Mouse (Mus musculus) thymus, adult 2 months (tissue): ENCODE measurements around the gene Otop2. TPM values are rescaled to one million over a fixed set of nuclear protein-coding genes. Genes with fewer than 3 reads are reported as not detected.

Experiments used
- DNase-seq: peaks from one replicate; pipeline ENCODE4 v3.0.0; 2021
- H3K27ac ChIP-seq: fragments of 200-500 bp; 2 replicates; pipeline ENCODE4 v1.5.1; 2012; ENCODE audit warnings: low read length, control low read depth; ENCODE audit not compliant: control insufficient read depth, insufficient read depth
- H3K27me3 ChIP-seq: fragments of 200-500 bp; 2 replicates; pipeline ENCODE4 v1.6.1; 2012; ENCODE audit warnings: mild to moderate bottlenecking, low read length, moderate library complexity, mixed read lengths; ENCODE audit not compliant: control insufficient read depth, insufficient read depth
- H3K36me3 ChIP-seq: fragments of 200-500 bp; 2 replicates; pipeline ENCODE4 v1.6.1; 2012; ENCODE audit warnings: mild to moderate bottlenecking, low read length, moderate library complexity; ENCODE audit not compliant: control insufficient read depth, insufficient read depth
- H3K4me1 ChIP-seq: fragments of 200-500 bp; replicated peaks from 2 replicates; pipeline ENCODE4 v1.6.1; 2012; ENCODE audit warnings: low read length; ENCODE audit not compliant: control insufficient read depth, insufficient read depth
- H3K4me3 ChIP-seq: fragments of 200-500 bp; 2 replicates; pipeline ENCODE4 v1.5.1; 2012; ENCODE audit warnings: mild to moderate bottlenecking, low read length, control low read depth, moderate library complexity; ENCODE audit not compliant: control insufficient read depth, insufficient read depth
- CTCF ChIP-seq: fragments of 200-500 bp; IDR thresholded peaks from 2 replicates; pipeline ENCODE4 v1.5.1; 2012; ENCODE audit warnings: mild to moderate bottlenecking, control low read depth, low read length, moderate library complexity, borderline replicate concordance; ENCODE audit not compliant: control insufficient read depth, poor library complexity, insufficient read depth; ENCODE audit errors: extremely low read depth
- POLR2A ChIP-seq: fragments of 200-500 bp; IDR thresholded peaks from 2 replicates; pipeline ENCODE4 v1.6.1; 2012; ENCODE audit warnings: mild to moderate bottlenecking, low read length, control low read depth, moderate library complexity; ENCODE audit not compliant: control insufficient read depth, poor library complexity, insufficient read depth; ENCODE audit errors: extremely low read depth
- WGBS: fragments of 180-500 bp; shearing (Covaris S2); methylation state at CpG from one replicate; pipeline ENCODE4 v1.1.7; 2018; 5-methylcytosine and 5-hydroxymethylcytosine counted together
- polyA plus RNA-seq: library from polyadenylated mRNA; depleted of rRNA; stranded (reverse); fragments of >200 nt; gene quantifications from 2 replicates; pipeline ENCODE4 v1.2.3, GENCODE M21; 2012; rRNA removed

Otop2 gene
- polyA plus RNA-seq, 1 experiment = 0.32 TPM

GRCm38 (mm10) chr11:115373805-115374694 is 67.1 kb downstream of the Otop2 start:
- DNase-seq = no peak
- H3K4me1 ChIP-seq = peaks cover 8% of the 10 kb centered on the region
- H3K27ac ChIP-seq = no peak overlapping the region
- peaks cover 18% of the 10 kb centered on the region for H3K27me3 ChIP-seq
- no peaks in the 10 kb centered on the region for H3K36me3 ChIP-seq
- WGBS = 3% methylated on average over 30 of the region's 30 CpGs
- H3K4me3 ChIP-seq = peak overlapping the region; percentile 3; the same call in 1 of the 2 replicates
- TF ChIP-seq POLR2A = no peak
- no peak for TF ChIP-seq CTCF

GRCm38 (mm10) chr11:115374695-115375425 is 67.9 kb downstream of the Otop2 start:
- no peak overlapping the region for H3K4me3 ChIP-seq
- H3K27ac ChIP-seq = no peak overlapping the region
- peaks cover 8% of the 10 kb centered on the region for H3K4me1 ChIP-seq
- no peak for DNase-seq
- WGBS = 63% methylated on average over 12 of the region's 12 CpGs
- peaks cover 18% of the 10 kb centered on the region for H3K27me3 ChIP-seq
- H3K36me3 ChIP-seq = no peaks in the 10 kb centered on the region
- TF ChIP-seq CTCF (no peak), POLR2A (no peak)

- Histone ChIP-seq H3K27me3 (peaks cover 19% of the 10 kb centered on the region), H3K4me1 (peaks cover 8% of the 10 kb centered on the region), H3K4me3 (no peak overlapping the region), H3K27ac (no peak overlapping the region), H3K36me3 (no peaks in the 10 kb centered on the region)
- 71% methylated on average over 7 of the region's 7 CpGs for WGBS
- no peak for DNase-seq
- no peak for TF ChIP-seq CTCF
- no peak for TF ChIP-seq POLR2A
These were observed 69.8 kb downstream of the Otop2 start for GRCm38 (mm10) chr11:115376722-115377121.

- no peaks in the 10 kb centered on the region for H3K36me3 ChIP-seq
- TF ChIP-seq CTCF (no peak), POLR2A (no peak)
- no peak overlapping the region for H3K4me3 ChIP-seq
- H3K27ac ChIP-seq = no peak overlapping the region
- WGBS = 44% methylated on average over 4 of the region's 4 CpGs
- no peak for DNase-seq
- peaks cover 13% of the 10 kb centered on the region for H3K4me1 ChIP-seq
- H3K27me3 ChIP-seq = peaks cover 22% of the 10 kb centered on the region
These were observed 70.3 kb downstream of the Otop2 start for GRCm38 (mm10) chr11:115377254-115377653.

- Histone ChIP-seq H3K27ac (no peak overlapping the region), H3K36me3 (no peaks in the 10 kb centered on the region), H3K4me1 (peaks cover 18% of the 10 kb centered on the region), H3K27me3 (peaks cover 25% of the 10 kb centered on the region), H3K4me3 (no peak overlapping the region)
- 91% methylated on average over 7 of the region's 7 CpGs for WGBS
- TF ChIP-seq CTCF (no peak), POLR2A (no peak)
- DNase-seq = no peak
These were observed 70.9 kb downstream of the Otop2 start for GRCm38 (mm10) chr11:115377854-115378253.

- H3K4me3 ChIP-seq = no peak overlapping the region
- no peak for TF ChIP-seq CTCF
- TF ChIP-seq POLR2A = no peak
- no peaks in the 10 kb centered on the region for H3K36me3 ChIP-seq
- 72% methylated on average over 9 of the region's 9 CpGs for WGBS
- peaks cover 10% of the 10 kb centered on the region; the same call in 1 of the 2 replicates for H3K27me3 ChIP-seq
- no peak for DNase-seq
- H3K27ac ChIP-seq = no peak overlapping the region
- peaks cover 10% of the 10 kb centered on the region for H3K4me1 ChIP-seq
These were observed 74.3 kb downstream of the Otop2 start for GRCm38 (mm10) chr11:115381276-115381675.

Other genes starting within 250 kb of the Otop2 start
- 0.12 TPM in 1 of 2 replicates, not detected in the other for gene Cd300e, start 245.0 kb upstream of the Otop2 start, polyA plus RNA-seq
- gene Rab37, start 215.7 kb upstream of the Otop2 start, polyA plus RNA-seq = 15.1 and 18.3 TPM in 2 replicates
- 8.4 and 10.4 TPM in 2 replicates for gene Cd300lf, start 173.2 kb upstream of the Otop2 start, polyA plus RNA-seq
- gene Slc9a3r1, start 143.8 kb upstream of the Otop2 start, polyA plus RNA-seq = 202 and 207 TPM in 2 replicates
- gene Tmem104, start 119.7 kb upstream of the Otop2 start, polyA plus RNA-seq = 24.1 and 26.8 TPM in 2 replicates
- gene Nat9, start 119.3 kb upstream of the Otop2 start, polyA plus RNA-seq = 9.8 and 11.8 TPM in 2 replicates
- gene Grin2c, start 39.9 kb upstream of the Otop2 start, polyA plus RNA-seq = 6.5 and 7.1 TPM in 2 replicates
- gene Fdxr, start 30.1 kb upstream of the Otop2 start, polyA plus RNA-seq = 31.8 and 36.3 TPM in 2 replicates
- 1.6 and 2.1 TPM in 2 replicates for gene Fads6, start 9.5 kb upstream of the Otop2 start, polyA plus RNA-seq
- 0.05 and 0.11 TPM in 2 replicates for gene Ush1g, start 14.9 kb downstream of the Otop2 start, polyA plus RNA-seq
- gene Otop3, start 27.6 kb downstream of the Otop2 start, polyA plus RNA-seq = 0.06 and 0.12 TPM in 2 replicates
- 127 and 143 TPM in 2 replicates for gene Hid1, start 60.6 kb downstream of the Otop2 start, polyA plus RNA-seq
- gene Cdr2l, start 74.8 kb downstream of the Otop2 start, polyA plus RNA-seq = 14.3 and 15.1 TPM in 2 replicates
- gene Mrpl58, start 96.6 kb downstream of the Otop2 start, polyA plus RNA-seq = 144 and 166 TPM in 2 replicates
- gene Atp5h, start 112.8 kb downstream of the Otop2 start, polyA plus RNA-seq = 118 and 155 TPM in 2 replicates
- 65.5 and 69.1 TPM in 2 replicates for gene Kctd2, start 113.0 kb downstream of the Otop2 start, polyA plus RNA-seq
- gene Trim80, start 133.4 kb downstream of the Otop2 start, polyA plus RNA-seq = 0.79 and 0.80 TPM in 2 replicates
- 446 and 456 TPM in 2 replicates for gene Slc16a5, start 155.3 kb downstream of the Otop2 start, polyA plus RNA-seq
- 86.1 and 91.3 TPM in 2 replicates for gene Armc7, start 168.5 kb downstream of the Otop2 start, polyA plus RNA-seq
- 122 and 145 TPM in 2 replicates for gene Nt5c, start 184.7 kb downstream of the Otop2 start, polyA plus RNA-seq
- gene Jpt1, start 207.2 kb downstream of the Otop2 start, polyA plus RNA-seq = 654 and 686 TPM in 2 replicates
- 102 and 105 TPM in 2 replicates for gene Sumo2, start 229.1 kb downstream of the Otop2 start, polyA plus RNA-seq